Mouse (Mus musculus): ENCODE results near the gene Slc22a20.

Gene Slc22a20

GRCm38 (mm10) chr19:5986043-5986442 lies at the start of gene Slc22a20:
Gene Slc22a20 (minus strand): TSS chr19:5986143.
- no peak for DNase-seq

GRCm38 (mm10) chr19:6030520-6031280 lies 44.8 kb upstream of the Slc22a20 start:
- DNase-seq, result no peak

- DNase-seq, result no peak
Observed at GRCm38 (mm10) chr19:6029426-6029825, 43.5 kb upstream of the Slc22a20 start.

GRCm38 (mm10) chr19:6028991-6029390 lies 43.0 kb upstream of the Slc22a20 start:
- DNase-seq, result no peak

- no peak for DNase-seq
Observed at GRCm38 (mm10) chr19:6023930-6024329, 38.0 kb upstream of the Slc22a20 start.

GRCm38 (mm10) chr19:6023059-6023458 lies 37.1 kb upstream of the Slc22a20 start:
- no peak for DNase-seq

- no peak for DNase-seq
Observed at GRCm38 (mm10) chr19:6020276-6020675, 34.3 kb upstream of the Slc22a20 start.

- peak; percentile 90 for DNase-seq
Observed at GRCm38 (mm10) chr19:6018142-6019089, 32.5 kb upstream of the Slc22a20 start.

- peak; percentile 46 for DNase-seq
Observed at GRCm38 (mm10) chr19:6016532-6016931, 30.6 kb upstream of the Slc22a20 start.

- DNase-seq, result peak; percentile 80
Observed at GRCm38 (mm10) chr19:6015511-6016315, 29.8 kb upstream of the Slc22a20 start, which contains the start of gene Capn1. Gene Capn1 (minus strand): TSS chr19:6015897.

GRCm38 (mm10) chr19:6014991-6015510 lies 29.1 kb upstream of the Slc22a20 start:
- DNase-seq, result no peak

GRCm38 (mm10) chr19:6013691-6014090 lies 27.7 kb upstream of the Slc22a20 start:
- no peak for DNase-seq

GRCm38 (mm10) chr19:6009137-6009536 lies 23.2 kb upstream of the Slc22a20 start:
- no peak for DNase-seq

- DNase-seq, result no peak
Observed at GRCm38 (mm10) chr19:6007013-6007412, 21.1 kb upstream of the Slc22a20 start.

- no peak for DNase-seq
Observed at GRCm38 (mm10) chr19:6005541-6005940, 19.6 kb upstream of the Slc22a20 start.

- no peak for DNase-seq
Observed at GRCm38 (mm10) chr19:5999969-6000368, 14.0 kb upstream of the Slc22a20 start.

GRCm38 (mm10) chr19:5998180-5998579 lies 12.2 kb upstream of the Slc22a20 start:
- no peak for DNase-seq

GRCm38 (mm10) chr19:5994711-5995110 lies 8.8 kb upstream of the Slc22a20 start:
- no peak for DNase-seq

GRCm38 (mm10) chr19:5992012-5992411 lies 6.1 kb upstream of the Slc22a20 start:
- DNase-seq, result no peak

GRCm38 (mm10) chr19:5991467-5991866 lies 5.5 kb upstream of the Slc22a20 start:
- no peak for DNase-seq

GRCm38 (mm10) chr19:5990921-5991320 lies 5.0 kb upstream of the Slc22a20 start:
- DNase-seq, result peak; percentile 36

GRCm38 (mm10) chr19:5990033-5990432 lies 4.1 kb upstream of the Slc22a20 start:
- DNase-seq, result no peak

GRCm38 (mm10) chr19:5989585-5989984 lies 3.6 kb upstream of the Slc22a20 start:
- DNase-seq, result no peak

All from retina, postnatal 1 day (tissue).